Mouse (Mus musculus) layer of hippocampus, adult 9-10 months (tissue): ENCODE measurements at regions not wholly inside any gene's neighbourhood (a gene's known extent, or its start where the extent isn't known, plus 50 kb on each side); places are given as distances from the start of the nearest gene placed in this dataset.

Experiments used
- DNase-seq: peaks from one replicate; pipeline ENCODE4 v3.0.0; 2022; ENCODE audit warnings: low spot score

DNA sequence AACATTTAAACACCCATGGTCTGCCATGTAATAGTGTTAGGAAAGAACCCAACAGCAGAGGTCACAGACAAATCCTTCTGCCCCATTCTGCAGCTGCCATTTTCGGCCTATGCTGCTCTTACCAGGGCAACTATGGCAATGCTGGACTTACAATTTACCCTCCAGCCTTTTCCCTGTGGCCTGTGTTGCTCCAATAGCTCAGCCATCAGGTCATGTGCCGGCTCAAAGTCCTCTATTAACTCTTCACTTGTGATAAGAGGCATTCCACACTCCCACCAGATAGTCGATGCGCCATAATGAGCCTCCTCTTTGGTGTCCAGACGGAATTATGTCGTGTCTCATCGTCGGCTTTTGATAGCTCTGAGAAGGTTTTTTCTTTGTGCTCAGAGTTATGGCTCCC, 214.7 kb upstream of the Ccdc122 start:
- DNase-seq = no peak

DNA sequence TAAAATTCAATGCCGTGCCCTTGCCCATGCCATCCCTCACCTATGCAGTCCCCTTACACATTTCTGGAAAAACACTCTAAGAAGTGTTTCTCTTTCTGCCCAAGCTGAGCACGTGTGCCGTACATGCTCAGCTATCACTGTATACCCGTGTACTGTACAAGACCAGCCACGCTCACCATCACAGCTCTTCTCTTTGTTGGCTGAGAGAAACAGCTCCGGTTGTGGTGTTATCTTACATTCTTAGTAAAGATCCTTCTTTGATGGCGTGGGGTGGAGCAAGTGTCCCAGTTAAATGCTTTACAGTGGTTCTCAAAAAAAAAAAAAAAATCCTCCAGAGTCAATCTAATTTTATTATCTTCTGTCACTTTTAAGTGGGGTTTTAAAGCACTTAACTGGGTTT, 215.1 kb upstream of the Ccdc122 start:
- DNase-seq = no peak

DNA sequence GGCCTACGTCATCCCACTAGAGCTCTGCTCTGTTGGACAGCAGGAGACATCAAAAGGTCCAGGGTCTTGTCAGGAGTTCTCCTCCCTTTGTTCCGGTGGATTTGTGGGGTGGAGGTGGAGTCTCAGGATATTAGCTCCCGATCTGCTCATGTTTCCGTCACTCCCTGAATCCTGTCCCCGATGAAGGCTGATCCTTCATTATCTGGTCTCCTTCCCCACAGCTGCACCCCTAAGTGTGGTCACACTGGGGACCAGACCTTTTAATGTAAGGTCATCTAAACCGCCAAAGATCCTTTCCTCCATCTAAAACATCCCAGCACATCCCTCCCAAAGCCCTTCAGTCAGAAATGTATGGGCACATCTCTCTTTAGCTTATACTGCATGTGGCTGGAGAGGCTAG, 215.6 kb upstream of the Ccdc122 start:
- no peak for DNase-seq

DNA sequence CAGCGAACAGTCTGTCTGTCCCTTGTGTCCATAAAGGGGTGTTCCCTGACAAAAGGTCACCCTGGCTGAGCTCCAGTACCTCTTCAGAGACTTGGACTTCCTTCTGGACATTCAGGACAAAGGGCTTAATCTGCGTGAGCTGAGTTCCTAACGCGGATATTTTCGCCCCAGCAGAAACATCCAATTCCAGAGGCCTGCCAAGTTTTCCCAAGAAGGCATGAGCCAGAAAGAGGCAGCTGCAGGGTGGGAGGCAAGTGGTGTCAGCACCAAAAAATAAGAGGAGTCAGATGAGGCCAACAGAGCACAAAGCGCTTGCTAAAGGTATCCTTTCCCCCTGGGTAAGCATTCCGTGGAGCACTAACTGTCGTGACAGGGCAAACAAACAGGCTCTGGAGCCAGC, 216.9 kb upstream of the Ccdc122 start:
- DNase-seq = no peak

DNA sequence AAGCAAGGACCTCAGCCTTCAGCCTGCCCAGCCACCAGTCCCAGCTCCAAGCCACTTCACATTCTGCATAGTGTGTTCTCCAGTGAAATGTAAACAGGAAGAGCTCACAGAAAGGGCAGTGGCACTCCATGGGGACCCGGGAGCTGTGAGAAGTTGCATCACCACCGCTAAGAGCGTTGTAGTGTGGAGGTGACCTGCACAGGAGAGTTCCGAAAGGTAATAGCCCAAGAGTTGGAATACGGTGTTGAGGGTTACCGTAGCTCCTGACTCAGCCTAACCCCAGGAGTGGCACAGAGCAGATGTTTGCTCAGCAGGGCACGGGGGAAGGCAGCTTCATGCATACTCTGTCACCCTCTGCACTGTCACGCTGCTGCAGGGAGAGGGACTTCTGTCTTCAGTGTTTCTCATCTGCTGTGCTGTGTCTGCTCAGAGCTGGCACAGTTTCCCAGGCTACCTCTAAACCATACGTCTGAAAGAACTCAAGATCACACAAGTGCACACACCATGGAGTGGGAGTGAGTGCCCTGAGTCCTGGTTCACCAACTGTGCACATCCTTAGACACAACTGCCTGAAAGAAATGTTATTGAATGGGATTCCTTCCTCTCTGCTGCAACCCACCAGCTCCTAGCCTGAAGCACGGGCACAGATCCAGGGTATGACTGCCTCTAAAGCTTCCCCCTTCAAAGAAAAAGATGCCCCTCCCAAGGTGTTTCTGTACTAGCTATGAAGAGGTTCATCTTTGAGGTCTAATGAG, 218.1 kb upstream of the Ccdc122 start:
- no peak for DNase-seq

DNA sequence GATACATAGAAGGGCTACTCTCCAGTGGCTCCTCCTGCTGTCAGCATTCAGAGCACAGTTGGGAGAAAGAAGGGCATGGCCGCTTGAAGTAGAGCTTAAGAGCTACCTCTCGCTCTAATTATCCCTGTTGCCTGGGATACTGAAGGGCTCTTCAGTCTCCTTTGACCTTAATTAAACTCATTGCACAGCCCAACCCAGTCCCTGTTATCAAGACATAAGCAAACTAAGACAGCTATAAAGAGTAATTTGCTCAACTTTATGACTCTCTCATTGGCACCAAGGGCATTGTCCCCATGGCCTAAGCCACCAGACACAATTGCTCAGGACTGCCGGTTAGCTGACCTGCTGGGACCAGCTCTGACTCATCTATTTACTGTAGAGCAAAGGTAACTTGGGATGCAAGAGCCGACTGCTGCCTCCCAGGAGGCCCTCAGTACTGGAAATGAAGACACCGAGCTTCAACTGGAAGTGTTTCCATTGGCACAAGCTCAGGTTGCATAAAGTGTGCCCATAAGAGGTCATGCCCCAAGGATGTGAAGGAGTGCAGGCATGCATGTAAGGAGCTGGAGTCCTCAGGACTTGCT, 219.3 kb upstream of the Ccdc122 start:
- no peak for DNase-seq

DNA sequence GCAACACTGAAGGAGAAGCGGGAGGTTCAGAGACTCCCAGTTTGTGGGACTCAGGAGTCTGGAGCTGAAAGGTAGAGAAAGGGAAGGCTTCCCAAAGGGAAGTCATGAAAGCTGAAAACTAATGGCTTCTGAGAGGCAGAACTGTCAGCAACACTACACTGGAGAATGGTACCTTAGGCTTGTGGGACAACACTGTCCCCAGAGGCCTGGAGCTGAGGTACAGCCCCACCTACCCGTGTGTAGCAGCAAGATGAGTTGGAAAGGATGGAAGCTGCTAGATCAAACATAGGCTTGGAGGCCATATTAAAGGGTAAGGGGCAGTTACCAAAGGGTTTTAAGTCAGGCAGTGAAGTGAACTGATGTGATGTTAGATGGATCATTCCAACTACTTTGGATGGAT, 219.9 kb upstream of the Ccdc122 start:
- DNase-seq = no peak

DNA sequence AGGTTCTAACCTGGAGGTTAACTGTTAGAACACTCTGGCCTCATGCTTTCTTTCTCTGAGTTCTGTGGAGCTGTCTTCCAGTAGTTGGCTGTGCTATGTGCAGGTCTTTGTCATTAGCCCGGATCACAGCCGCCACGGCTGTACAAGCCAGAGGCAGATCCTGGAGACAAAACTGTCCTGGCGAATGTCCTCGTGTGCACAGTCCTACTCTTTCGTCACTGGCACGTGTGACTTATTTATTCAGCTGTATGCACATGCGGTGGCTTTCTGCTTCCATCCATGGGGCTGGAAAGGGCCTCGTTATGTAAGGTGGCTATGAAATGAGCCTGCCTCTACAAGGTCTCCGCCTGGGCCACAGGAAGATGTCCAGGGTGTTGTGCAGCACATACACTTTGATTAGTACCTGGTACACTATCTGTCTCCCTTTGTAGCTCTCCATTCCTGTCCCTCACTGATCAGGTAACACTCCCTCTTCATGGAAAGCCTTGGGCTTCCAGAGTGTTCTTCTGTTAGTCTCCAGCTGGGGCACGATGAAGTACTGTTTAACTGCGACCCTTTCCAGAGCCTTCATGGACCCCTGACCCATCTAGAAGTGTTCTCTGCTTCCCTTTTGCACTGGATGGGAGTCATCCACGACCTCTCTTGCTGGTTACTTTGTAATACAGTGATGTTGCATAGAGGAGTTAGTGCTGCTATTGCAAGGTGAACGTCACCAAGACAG, 224.3 kb upstream of the Ccdc122 start:
- no peak for DNase-seq

DNA sequence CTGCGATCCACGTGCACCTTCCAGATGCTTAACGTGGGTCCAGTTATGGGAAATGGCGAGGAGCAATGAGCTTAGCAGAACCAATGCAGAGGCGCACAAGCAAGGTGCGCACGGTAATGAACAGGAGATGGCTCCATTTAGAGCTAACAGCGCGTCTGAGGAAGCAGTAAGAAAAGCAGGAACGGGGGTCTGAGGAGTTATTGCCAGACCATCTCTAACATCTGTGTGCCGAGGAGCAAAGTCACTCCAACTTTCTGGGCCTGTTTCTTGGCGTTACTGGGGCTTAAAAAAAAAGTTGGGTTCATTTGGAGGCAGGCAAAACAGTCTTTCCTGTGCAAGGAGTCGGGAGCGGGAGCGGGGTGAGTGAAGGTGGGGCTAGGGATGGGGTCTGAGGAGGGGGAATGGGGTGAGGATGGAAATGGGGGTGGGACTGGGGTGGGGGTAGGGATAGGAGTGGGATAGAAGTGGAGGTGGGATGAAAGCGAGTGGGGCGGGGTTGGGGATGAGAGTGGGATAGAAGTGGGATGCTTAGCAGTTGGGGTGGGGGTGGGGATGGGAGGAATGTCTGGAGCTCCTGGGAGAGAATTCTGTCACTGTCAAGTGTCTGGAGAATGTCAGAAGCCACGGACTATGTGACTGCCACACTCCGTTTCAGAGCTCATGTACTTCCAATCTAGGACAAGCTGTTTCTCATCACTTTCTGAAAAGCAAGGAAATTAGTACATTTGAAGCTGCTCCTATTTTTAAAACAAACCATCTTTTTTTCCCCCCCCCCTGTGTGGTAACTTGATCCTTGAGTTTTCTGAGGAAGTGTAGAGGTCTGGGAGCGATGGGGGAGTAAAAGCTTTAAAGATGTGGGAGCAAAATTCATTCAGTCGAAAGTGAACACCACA, 225.6 kb upstream of the Ccdc122 start:
- no peak for DNase-seq

DNA sequence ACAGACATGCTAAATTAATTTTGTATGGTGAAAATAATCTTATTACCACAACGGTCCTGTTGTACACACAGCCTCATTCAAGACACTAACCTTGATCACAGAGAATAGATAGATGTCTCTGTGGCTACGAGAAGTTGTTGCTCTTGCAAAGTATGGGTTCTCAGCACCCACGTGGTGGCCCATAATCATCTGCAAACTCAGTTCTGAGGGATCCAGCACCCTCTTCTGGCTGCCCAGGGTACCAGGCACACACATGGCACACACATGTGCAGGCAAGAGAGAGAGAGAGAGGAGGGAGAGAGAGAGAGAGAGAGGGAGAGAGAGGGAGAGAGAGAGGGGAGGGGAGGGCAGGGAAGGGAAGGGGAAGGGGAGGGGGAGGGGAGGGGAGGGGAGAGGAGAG, 226.5 kb upstream of the Ccdc122 start:
- no peak for DNase-seq

DNA sequence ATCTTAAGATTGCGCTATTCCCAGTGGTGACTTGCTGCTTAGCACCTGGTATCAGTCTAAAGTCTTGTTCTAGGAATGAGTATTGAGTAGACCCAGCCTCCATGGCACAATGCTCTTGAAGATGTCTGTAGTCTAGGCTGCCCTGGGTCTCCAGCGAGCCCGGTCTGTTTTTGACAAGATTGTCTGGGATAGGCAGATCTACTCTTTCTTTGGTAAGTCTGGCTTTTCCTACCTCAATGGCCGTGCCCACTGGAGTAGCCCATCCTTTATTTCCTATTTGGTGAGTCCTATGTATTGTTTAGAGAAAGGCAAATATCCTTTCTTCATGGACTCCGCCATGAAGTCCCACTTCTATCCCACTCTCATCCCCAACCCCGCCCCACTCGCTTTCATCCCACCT, 227.2 kb upstream of the Ccdc122 start:
- no peak for DNase-seq

DNA sequence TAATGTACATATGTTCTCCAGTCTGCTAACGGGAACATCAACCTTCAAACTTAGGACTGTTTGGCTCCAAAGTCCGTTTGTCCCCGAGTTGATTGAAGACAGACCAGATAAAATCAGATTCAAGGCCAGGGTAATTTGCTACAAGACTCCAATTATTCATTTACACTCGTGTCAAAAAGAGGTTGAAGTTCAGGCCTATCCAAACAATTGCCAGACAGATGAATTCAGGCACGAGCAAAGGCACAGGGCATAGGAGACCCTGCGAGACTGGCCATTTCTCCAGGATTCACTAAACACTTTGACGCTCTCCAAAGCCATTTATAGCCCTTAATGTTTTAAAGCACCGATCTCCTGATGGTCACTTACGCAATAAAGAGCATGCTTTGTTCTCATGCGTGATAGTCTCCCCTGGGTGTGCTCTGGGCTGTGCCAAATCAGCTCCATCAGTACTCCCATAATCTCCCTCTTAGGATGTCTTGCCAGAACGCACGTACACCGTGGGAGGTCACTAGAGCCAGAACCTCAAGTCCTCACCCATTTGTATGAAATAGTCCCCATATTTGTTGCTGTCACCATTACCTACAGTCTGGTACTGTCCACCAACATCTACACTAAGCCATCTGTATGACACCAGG, 231.3 kb upstream of the Ccdc122 start:
- DNase-seq = no peak

DNA sequence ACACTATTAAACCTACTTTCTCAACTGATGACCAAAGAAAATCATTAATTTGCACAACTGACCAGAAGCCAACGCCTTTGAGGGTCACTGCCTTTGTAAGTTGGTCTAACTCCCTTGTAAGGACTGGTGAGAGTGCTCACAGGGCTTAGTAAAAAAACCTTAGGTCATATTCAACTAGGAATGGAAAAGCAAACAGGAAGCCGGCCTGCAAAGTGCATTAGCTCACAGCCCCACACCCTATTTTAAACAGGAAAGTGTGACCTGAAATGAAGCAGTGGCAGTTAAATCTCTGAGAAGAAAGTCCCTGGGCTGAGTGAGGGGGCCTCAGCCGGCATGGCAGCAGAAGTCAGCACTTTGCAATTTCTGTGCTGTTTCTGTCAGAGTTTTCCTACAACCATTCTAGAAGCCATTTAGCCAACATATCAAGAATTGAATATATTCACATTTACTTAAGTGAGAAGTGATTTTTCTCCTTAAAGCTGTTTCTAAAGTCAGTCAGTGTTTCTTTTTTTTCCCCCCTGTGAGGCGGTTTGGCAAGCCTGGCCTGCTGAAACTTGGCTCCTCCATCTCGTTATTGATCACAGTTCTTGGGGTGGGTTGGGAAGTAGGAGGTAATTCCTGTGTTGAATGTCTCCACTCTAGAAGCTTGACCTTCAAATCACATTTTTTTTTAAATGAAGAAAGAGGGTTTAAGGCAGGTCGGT, 232.0 kb upstream of the Ccdc122 start:
- DNase-seq = no peak

DNA sequence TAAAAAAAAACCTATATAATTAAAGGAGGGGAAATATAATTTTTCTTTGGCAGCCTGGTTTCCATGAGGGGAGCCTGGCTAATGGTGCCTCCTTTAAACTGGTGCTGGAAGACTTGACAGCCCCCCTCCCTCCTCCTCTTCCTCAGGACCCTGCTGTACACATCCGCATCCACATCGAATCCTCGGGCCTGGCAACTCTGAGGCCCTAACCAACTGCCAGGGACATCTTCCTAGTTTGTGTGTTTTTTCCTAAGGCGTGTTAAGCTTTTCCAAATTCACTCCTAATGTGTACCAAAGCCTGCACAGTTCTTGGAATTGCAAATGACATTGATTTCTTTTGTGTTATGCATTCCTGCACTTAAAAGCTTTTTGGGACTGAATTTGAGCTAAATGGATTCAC, 236.4 kb upstream of the Ccdc122 start:
- no peak for DNase-seq

DNA sequence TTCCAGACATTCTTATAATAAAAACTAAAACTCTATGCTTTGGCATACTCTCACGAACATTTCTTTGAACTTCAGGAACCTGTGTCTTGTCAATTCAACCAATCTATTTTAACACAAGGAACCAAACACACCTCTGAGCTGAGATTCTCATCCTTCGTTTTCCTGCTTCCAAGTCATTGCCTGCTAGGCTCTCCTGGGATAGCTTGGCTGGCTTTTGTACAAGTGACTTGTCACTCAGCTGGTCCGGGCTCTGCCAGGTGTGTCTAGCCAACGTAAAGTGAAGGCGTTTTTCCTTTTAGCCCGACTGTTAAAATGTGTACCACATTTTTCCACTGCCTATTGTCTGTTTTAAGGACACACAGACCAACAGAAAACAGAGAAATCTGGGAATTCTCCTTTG, 236.8 kb upstream of the Ccdc122 start:
- DNase-seq = no peak

DNA sequence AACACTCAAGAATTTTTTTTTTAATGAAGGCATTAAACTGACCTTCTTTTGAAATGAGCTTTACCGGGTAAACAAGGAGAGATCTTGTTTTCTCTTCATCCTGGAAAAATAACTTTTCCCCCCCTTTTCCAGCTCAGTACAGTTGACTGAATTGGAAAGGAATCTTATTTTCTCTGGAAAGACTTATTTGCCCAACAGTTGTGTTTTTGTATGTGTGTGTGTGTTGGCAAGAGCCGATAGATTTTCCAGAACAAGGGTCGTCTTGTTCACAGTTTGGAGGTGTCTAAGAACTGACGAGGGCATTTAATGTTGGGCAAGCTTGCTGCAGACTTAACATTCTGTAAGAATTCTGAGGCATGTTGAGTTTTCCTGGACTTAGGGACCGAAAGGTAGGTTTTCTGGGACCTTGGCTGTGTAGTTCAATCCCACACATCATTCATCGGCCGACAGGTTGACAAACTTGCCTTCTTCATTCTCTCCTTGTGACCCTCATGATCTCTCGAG, 237.6 kb upstream of the Ccdc122 start:
- no peak for DNase-seq

DNA sequence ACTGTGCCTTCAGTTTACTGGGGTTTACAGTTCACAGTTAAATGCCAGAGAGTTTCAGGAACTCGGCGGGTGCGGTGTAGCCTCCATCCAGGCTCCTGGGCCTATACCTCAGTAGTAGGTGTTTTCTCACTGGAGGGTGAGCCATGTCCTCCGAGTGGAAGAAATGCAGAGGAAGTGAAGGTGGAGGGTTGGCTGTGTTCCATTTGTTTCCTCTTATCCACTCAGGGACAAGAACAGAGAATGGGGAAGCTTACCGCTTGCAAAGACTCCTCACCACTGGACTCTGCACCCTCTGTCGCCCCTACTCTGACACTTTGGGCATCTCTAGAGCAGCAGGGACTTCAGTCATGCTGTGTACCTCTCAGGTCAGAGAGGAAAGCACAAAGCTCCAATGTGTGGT, 238.1 kb upstream of the Ccdc122 start:
- no peak for DNase-seq

DNA sequence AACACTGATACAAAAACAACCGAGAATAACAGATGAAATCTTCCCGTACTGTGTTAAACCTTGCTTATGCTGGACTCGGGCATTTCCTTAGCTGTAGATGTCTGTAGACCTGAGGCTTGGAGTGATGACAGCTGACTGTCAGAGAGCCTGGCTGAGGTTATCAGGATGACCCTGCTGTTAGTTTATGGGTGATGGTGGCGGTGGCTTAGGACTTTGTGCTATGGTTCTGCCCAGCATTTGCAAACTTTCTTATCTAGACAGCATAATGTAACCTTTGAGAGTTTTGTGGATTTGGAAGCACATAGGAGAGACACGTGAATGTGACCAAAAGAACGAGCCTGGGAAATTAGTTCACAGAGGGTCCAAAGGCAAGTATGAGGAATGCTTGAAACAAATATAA, 239.1 kb upstream of the Ccdc122 start:
- no peak for DNase-seq

DNA sequence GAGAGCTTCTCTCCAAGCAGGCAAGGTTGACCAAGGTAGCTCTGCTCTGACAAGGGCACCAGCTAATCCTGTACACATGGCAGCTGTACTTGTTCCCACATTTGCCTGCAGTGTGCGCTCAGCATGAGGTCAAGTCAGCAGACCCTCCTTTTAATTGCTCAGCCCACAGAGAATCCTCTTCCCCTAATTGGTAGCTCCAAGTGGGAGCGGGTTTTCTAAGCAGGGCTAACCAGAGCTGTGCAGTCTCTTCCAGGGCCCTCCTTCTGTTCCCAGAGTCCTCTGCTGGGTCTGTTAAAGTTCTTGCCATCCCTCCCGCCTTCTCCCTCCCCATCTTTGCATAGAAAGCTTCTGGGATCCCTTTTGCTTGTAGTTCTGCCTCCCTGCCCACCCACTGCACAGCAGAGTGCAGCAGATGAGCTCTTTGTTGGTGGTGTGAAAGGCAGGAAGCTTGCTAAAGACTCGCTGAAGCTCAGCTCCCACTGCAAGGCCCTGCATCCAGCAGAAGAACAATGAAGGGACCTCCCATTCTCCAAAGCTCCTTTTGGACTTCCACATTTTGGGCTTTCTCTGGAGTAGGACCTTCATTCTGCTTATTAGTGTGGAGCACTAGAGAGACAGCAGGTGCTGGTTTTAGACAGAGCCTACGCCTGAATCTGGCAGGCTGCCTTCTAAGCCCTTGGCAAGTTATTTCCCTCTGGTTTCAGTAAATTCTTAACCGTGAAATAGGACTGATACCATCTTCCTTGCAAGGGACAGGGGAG, 235.3 kb upstream of the Serp2 start:
- DNase-seq = no peak

DNA sequence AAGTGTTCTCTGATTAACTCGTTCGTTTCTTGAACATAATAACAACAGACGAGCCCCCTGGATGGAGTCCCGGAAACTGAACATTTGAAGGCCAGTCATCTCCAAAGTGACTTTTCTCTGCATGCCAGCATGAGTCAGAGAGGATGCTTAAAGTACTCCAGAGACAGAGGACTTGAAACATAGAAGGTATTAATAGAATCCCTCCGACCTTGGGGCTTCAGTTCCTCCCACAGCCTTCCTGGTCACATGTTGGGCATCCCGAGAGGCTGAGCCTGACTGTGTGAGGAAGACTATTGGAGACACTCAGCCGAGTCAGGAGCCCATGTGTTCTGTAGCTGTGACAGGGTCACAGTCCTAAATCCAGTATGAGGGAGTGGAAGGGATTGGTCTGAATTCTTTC, 232.7 kb upstream of the Serp2 start:
- no peak for DNase-seq
